Mouse (Mus musculus) urinary bladder, postnatal 36 days (tissue): Measurements from ENCODE around the gene Ier5.

Experiments
- DNase-seq, 2 experiments: peaks; one replicate each; pipeline ENCODE4 v3.0.0; 2022; ENCODE audit warnings: low spot score in 2 of 2, mixed read lengths in 1 of 2

The Ier5 gene

GRCm38 (mm10) chr1:155102631-155103030 is 3.2 kb upstream of the Ier5 start:
- DNase-seq: no peak

GRCm38 (mm10) chr1:155098486-155099279 is 753 bp downstream of the Ier5 start:
- peak; percentile 48 to 56 for DNase-seq

GRCm38 (mm10) chr1:155097931-155098485 is 1.4 kb downstream of the Ier5 start:
- DNase-seq: no peak

- DNase-seq: no peak
Observed at GRCm38 (mm10) chr1:155097354-155097753, 2.1 kb downstream of the Ier5 start.

GRCm38 (mm10) chr1:155096620-155097261 is 2.7 kb downstream of the Ier5 start:
- DNase-seq: no peak

- DNase-seq: no peak
Observed at GRCm38 (mm10) chr1:155093971-155094707, 5.3 kb downstream of the Ier5 start.

GRCm38 (mm10) chr1:155093145-155093791 is 6.2 kb downstream of the Ier5 start:
- DNase-seq: no peak

GRCm38 (mm10) chr1:155091842-155092800 is 7.3 kb downstream of the Ier5 start:
- no peak for DNase-seq

GRCm38 (mm10) chr1:155091374-155091841 is 8.0 kb downstream of the Ier5 start:
- no peak for DNase-seq

- no peak for DNase-seq
Observed at GRCm38 (mm10) chr1:155090736-155091135, 8.7 kb downstream of the Ier5 start.

GRCm38 (mm10) chr1:155090327-155090726 is 9.1 kb downstream of the Ier5 start:
- DNase-seq: no peak

GRCm38 (mm10) chr1:155088847-155089603 is 10.4 kb downstream of the Ier5 start:
- no peak for DNase-seq

- DNase-seq: no peak
Observed at GRCm38 (mm10) chr1:155088046-155088445, 11.4 kb downstream of the Ier5 start.

GRCm38 (mm10) chr1:155086893-155087292 is 12.5 kb downstream of the Ier5 start:
- no peak for DNase-seq

GRCm38 (mm10) chr1:155086416-155086815 is 13.0 kb downstream of the Ier5 start:
- DNase-seq: no peak

- DNase-seq: no peak
Observed at GRCm38 (mm10) chr1:155084839-155085238, 14.6 kb downstream of the Ier5 start.

GRCm38 (mm10) chr1:155083271-155084265 is 15.9 kb downstream of the Ier5 start:
- peak; percentile 87 to 91 for DNase-seq

- no peak for DNase-seq
Observed at GRCm38 (mm10) chr1:155082965-155083268, 16.5 kb downstream of the Ier5 start.
